Mouse (Mus musculus): ENCODE results near the gene Ankrd34c. TPM values are rescaled to one million over a fixed set of nuclear protein-coding genes. Genes with fewer than 3 reads are reported as not detected.

The Ankrd34c gene
- not detected for total RNA-seq (2021)
- long read RNA-seq, experiment 1 = 0 reads
- long read RNA-seq, experiment 2 = 0 reads

DNA sequence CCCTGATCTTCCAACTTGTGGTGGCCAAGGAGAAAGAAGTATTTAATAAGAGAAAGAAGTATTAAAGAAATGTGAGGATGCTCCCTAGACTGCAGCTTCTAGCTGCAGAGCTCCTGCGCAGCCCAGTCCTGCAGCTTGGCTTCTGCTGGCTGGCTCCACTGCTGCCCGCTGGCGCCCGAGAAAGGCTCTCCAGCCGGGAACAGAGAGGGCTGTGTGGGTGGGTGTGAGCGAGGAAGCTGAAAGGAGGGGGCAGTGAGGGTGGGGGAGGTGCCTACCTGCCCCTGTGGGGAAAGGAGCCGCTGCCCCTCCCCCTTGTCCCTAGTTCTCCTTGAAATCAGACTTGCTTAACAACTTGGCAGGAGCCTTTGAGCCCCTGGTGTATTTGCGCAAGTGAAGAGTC lies at the start of gene Ankrd34c:
Gene Ankrd34c, minus strand, starts transcription at position 181 of the 400 bp plus-strand sequence.
- peak in 1 of 2 experiments; percentile 12 for DNase-seq

DNA sequence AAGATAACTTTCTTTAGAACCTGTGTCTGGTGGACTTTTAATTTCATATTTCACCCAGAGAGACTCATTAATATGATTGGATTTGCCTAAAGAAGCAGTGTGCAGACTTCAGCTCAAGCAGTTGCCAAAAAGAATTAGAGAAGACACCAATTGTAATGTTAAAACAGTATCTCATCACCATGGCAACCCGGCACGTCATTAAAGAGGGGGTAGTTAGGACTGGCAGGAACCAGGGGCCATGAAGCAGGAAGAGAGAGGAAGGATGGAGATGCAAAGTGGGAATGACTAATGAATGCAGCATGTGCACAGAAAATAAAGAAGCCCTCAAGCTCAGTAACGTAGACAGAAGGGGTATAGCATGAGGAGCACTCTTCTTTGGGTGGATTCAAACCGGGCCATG lies 49.3 kb upstream of the Ankrd34c start:
- no peak for DNase-seq

DNA sequence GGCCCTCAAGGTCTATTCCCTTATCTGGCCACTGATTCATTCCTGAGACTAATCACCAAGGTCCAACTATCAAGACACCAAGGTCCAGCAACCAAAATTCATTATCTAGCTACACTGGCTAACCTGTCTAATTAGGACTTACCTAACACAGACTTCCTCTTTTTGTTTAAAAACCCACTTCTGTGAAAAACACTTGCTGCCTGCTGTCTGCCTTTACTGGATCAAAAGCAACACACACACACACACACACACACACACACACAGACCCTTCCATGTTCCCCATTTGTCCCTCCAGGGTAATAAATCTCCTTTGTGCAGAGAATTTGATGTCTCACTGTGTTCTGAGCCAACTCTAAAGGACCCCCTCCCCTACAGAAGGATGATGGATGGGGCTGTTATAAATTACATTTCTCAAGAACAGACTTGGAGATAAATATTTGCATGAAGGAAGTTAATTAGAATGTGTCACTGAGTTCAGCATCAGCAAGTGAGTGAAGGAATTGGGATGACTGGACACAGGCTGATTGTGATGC lies 43.2 kb upstream of the Ankrd34c start:
- no peak for DNase-seq

DNA sequence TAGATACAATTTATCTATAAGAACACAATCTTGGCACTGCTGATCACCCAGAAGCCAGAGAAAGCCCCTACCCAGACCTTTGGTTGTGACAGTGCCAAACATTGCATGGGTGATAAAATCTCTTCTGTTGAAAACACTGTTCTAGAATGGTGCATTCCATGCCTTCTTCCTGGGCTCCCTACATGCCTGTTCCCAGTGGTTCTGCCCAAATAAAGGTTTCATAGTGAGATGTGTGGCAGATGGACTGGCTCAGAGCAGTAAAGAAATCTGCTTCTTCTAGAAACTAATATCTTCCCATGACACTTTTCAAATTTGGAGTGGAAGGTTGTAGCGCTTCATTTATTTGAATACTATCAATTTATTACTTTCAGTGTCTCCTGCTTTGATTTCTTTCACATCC lies 41.0 kb upstream of the Ankrd34c start:
- no peak for DNase-seq

DNA sequence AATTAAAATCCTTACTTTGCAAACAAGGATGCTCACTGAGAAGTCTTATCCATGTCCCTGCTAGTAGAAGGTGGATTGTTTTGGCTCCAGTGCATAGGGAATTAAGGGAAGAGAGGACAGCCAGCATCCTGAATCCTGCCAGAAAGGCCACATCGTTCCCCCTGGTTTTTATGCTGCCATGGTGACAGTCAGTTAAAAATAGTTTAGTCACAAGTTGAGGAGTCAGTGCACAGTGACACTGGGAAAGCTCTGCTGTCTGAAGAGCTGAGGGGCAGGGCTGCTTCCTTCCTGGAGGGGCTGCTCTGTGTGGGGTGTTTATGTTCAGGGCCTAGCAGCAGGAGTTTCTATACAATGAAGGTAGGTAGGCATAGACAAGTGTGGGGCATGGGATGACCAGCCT lies 32.9 kb upstream of the Ankrd34c start:
- DNase-seq = no peak

DNA sequence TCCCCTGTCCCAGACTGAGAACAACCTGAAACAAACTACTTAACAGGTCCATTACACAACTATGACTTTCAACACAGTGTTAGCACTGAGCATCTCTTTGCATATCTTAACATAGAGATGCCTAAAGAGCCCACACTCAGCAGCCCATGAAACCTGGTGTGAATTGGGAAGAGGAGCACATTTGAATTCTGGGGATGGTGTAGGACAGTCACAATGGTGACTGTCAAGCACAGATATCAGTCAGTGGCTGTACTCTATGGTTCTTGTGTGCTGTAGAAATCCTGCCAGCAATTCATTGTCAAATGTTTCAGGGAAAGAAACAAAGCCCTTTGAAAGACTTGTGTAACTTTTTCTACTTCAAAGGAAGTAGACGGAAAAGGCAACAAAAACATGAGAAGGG lies 23.7 kb upstream of the Ankrd34c start:
- no peak for DNase-seq

DNA sequence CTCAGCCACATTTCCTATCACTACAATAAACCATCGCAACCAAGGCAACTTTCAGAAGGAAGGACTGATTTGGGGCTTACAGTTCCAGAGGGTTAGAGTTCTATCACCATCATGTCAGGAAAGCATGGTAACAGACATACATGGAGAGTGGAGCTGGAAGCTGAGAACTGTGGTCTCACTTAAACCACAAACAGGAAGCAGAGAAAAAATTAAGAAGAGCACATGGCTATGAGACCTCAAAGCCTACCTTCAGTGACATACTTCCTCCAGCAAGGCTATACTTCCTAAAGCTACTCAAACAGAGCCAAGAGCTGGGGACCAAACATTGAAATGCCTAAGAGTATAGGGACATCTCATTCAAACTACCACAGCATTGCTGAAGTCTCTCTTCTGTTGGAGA lies 20.3 kb upstream of the Ankrd34c start:
- no peak for DNase-seq

DNA sequence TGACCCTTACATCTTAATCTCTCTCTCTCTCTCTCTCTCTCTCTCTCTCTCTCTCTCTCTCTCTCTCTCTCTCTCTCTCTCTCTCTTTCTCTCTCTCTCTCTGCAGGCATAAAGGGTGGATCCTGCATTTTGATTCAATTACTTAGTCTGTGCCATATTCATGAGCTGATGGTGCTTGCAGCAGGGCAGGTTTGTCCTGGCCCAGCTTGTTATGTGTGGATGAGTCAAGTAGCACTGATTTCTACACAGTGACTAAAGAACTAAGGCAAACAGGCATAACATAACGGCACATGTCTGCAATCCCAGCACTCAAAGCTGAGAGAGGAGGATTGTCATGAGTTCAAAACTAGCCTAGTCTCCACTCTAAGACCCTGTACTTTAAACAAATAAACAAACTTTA lies 19.9 kb upstream of the Ankrd34c start:
- no peak for DNase-seq

DNA sequence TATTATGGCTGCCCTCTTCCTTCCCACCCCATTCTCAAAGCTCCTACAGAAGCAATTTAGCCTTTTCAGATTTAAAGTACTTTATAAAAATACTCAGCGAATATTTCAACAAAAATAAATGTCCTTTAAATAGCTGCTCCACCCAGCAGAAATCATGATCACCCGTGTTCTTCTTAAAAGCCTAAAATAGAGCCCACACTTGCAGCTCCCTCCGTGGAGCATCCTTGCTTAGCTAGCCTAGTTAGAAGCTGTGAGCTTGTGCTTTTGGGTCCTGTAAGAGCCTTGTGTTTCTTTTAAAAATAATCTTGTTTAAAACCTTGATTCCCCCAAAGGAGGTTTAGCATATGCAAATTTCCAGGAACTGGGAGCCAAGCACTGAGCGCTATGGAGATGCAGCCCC lies 19.3 kb upstream of the Ankrd34c start:
- DNase-seq = no peak

DNA sequence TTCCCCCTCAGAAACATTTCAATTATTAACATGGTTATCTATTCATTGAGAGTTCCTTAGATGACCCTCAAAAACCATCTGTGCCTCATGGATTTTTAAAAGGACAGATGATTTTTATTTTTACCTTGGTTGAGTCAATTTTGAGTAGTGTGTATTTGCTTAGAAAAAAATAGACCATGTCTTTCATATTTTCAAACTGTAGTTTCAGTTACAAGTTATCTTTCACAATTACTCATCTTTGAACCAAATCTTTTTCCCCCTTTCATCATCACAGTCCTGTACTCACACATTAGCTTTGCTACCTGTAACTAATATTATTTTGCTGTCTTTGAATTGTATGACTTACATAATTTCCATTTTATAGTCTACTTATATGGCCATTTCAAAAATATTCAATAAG lies 1.8 kb upstream of the Ankrd34c start:
- no peak for DNase-seq

DNA sequence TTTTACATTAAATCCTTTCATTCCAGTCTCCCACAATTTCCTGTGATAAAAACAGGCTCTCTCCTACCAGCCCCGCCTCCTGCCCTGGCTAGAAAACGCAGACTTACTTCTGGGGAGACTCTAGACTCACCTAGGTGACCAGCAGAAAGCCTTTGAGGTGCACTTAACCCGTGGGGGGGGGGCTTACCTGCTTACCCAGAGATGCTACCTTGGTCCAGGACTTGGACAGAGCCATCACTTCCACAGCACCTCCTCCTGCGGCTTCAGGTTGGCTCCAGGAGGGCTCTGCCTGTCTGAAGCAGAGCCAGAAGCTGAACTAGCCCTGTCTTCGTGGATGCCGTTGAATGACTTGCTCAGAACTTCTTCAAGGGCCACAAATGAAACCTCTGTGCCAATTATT lies 387 bp downstream of the Ankrd34c start:
- DNase-seq = no peak

DNA sequence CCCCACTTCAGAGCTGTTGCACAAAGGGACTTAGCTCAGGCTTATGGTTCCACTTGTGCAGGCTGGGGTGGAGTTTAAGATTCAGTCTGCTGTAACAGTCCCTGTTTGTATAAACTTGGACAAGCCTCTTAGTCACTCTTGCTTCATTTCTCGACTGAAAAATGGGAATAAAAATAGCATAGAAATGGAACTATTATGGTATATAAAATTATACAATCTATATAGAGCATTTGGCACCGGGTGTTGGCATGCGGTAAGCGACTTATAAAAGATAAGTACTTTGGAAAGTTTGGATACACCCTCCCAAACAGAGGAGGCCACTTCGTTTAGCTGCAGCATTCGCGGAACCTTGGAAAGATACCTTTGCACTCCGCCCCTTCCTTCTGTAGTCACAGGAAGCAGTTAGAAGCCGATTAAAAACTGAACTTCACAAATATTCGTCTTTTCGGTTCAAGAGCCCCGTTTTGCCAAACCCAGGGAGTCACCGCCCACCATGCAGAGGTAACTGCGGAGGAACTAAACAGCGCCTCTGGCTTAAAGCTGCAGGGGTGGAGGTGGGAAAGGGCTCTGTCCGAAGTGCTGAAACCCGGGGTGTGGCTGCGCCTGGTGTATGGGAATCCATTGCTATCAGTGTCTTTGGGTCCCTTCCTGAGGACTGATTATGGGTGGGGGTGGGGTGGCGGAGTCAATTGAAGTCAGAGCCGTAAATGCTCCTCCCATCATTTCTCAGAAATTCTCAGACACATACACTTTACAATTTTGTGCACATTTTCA lies 1.2 kb downstream of the Ankrd34c start:
- peak; percentile 63 to 74 for DNase-seq

DNA sequence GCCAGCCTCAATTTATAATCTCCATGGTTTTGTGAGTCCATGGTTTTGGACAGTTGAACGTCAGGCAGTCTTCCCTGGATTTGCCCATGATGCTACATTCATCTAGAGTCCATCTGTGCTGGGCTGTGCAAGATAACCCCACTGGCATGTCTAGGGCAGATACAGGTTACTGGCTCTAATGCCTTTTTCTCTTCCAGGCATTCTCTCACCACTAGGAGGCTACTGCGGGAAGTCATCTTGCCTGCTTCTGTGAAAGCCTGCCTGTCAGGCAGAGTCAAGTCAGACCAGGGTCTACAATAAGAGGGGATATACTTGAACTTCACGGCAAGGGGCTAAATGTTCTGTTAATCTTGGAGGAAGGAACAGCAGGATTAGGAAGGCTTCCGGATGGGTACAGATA lies 31.4 kb downstream of the Ankrd34c start:
- peak; percentile 2 to 10 for DNase-seq

DNA sequence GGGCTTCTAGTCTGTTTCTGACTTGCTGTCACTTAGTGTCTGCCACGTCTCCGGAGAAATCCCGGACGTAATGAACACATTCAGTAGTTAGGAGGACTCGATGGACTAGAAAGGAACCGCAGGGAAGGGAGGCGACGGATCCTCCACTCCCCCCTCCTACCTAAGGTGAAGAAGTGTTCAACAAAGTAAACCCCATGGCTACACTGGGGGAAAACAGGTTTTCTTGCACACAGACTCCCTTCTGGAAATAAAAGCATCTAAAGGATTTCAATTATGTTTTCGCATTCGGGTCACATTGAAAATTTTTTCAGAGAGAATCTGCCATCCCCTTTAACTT lies 33.1 kb downstream of the Ankrd34c start:
- DNase-seq = no peak

DNA sequence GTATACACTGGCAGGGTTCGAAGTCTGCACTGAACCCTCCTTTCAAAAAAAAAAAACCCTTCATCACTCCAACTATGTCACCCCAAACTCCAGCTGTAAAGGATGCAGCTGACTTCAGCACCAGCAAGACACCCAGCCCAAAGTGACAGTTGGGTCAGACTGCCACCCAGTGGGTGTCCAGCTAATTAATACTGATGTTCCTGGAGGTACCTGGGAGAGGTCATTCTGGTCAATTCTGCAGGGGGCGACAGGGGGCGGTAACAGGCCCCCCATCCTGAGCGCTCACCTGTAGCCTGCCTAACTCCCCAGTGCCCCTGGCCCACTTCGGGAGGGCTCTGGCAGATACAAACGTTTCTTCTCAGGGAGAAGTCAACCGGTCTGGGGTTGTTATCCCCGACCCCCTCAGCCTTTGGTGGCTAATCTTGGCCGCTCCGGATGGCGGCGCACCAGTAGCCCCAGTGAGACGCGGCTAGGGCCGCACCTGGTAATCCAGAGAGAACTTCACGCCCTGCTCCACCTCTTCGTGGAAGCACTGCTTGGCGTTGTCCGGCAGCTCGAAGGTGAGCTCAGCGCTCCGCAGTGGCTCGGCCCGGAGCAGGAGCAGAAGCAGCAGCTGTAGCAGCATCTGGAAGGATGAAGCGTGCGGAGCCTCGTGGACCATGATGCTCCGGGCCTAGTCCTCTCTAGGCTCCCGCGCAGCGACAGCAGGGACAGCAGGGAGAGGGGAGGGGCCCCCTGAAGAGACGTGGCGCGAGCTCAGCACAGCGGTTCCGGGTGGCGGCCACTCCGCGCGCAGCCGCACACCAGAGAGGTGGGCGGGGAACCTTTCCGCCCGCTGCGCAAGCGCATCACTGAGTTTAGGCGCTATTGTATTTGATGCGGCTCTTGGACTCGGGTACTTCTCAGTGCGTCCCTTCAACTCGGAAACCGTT lies 33.7 kb downstream of the Ankrd34c start, which contains the start of gene Tmed3:
Gene Tmed3, minus strand, starts transcription at position 804 of the 932 bp plus-strand sequence.
- DNase-seq = peak; percentile 95 to 96

DNA sequence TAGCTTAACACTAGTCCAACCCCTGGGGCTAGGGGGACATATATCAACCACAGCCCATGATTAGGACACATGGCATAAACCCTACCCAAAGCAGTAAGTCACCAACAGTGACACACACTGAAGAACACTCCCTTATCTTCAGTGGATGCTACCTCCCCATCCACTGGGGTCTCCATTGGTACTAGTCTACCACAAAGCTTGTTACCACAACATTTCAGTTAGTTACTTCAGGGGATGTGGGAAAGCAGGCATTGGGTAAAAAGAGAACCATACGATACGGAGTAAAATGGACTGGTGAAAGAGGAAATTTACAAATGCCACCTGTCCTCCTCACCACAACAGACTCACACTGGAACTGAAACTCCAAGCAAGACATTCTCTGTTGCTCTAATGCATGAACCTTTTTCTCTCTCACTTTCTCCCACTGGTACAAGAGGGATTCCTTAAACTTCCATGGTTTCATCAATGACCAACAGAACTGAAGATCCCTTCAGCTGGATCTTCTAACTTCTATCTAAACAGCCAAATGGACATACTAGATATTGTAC lies 37.3 kb downstream of the Ankrd34c start:
- no peak for DNase-seq

DNA sequence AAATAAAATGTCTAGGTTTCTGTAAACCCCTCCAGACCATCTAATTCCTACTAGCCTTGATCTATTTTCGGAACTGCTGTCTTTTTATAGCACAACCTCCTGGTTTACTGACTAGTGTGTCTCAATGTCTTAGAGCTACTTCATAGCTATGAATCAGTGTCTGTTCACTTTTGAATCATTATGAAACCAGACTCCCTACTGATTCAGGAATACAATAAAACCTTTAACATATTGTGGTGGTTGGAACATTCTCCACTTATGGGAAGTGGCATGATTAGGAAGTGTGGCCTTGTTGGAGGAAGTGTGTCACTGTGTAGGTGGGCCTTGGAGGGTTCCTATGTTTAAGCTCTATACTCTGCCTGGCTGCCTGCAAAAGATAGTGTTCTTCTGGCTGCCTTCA lies 43.1 kb downstream of the Ankrd34c start:
- DNase-seq = no peak

DNA sequence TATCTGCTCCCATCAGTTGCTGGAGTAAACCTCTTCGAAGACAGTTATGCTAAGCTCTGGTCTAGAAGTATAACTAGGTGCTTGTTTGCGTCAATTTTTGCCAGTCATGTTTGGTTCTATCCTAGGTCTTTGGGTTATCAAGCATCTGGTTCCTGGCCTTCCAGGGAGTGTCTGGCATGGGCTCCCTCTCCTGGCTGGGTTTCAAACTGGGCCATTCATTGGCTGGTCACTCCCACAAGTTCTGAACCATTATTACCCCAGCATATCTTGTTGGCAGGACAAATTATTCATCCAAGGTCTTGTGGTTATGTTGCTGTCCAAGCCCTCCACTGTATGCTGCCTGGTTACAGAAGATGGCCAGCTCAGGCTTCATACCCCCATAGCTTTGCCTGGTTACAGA lies 44.6 kb downstream of the Ankrd34c start:
- peak; percentile 42 to 63 for DNase-seq

DNA sequence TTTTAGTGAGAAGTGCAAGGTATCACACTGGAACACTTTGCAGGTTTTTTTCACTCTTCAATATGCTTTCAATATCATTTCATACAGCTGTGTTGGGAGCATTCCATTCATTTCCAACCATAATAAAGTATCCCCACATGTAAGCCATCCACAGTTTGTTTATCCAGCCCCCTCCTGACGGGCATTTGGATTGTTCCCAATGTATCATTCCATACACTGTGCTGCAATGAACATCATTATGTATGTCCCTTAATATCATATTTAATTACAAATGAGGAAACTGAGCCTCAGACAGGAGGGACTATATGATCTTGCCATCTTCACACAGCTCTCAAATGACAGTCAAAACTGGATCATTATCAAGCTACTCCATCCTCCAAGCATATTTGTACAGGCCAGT lies 49.1 kb downstream of the Ankrd34c start:
- no peak for DNase-seq

DNA sequence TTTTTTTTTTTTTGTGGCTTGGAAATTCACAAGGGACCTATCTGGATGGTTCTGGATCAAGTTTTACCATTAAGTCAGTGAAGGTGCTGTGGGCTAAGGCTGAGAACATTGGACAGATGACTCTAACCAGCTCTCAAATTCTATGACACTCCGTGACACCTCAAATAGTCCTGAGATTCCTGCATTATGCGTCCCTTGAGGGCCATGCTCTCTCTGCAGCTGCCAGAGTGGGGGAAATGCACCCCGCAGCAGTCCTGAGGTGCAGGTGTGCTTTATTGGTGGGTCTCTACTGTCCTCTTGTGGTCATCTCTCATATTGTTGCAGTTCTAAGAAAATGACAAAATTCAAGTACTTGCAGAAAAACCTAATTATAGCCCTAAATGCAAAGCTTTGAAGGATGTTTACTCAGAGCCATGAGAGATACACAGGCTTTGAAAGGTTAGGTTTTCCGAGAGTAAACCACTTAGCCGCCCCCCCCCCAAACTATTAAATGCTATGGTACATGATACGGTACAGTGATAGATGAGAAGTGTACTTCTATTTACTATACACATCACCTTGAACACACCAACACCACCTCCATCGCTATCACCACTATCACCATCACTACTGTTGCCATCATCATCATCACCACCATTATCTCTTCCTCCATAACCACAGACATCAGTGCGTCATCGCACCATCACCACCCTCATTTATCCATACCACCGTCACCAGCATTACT lies 50.6 kb downstream of the Ankrd34c start:
- no peak for DNase-seq

DNA sequence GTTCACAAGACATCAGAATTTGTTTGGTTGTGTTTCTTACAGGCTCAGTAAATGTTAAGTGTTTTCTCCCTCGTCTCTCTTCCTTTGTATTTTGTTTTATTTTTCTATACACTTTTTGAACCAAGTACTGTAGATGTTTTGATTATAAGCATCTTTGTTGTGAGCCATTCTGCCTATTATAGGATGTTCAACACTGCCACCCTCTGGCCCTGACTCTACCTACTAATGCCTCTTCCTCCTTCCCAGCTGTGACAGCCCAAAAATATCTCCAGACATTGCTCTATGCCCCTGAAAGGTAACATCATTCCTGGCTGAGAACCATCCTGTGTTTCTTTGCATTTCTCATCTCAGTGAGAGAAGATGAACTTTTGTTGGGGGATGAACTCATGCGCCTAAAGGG lies 52.0 kb downstream of the Ankrd34c start:
- DNase-seq = no peak

DNA sequence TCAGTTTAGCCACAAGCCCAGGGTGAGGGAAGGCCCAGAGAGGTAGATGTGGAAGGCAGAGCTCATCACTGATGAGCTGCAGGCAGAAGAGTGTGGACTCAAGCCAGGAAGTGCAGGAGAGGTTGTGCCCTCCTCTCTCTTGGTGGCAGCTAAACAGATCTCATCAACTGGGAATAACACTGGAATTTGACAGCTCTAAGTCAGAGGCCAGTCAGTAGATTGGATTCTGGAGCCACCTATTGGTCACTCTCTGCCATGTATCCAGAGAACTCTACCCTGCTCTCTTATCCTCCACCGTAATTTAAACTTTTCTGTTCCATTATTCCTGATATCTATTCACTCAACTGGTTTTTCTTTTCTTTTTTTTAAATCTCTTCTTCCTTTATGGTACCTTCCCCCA lies 59.3 kb downstream of the Ankrd34c start:
- peak in 1 of 2 experiments; percentile 18 for DNase-seq
